Comparison of ENCODE assay signal across 18 mouse cellular contexts in genomic region chr13:57782107-57782561, GRCm38 (mm10).
A peak's percentile ranks its signal among the peaks of the same experiment; 100 is the strongest.
DNase-seq lines count a peak whose midpoint lies in the region; ATAC-seq lines count a peak whose summit lies in the region.
"Had no signal": no experiment of that assay in that cellular context is flagged by ENCODE, and none has a peak within 500 bp of the region (broad histone marks: within the 10 kb centered on the region; RNA-seq: fewer than 3 reads in every experiment).

No protein-coding gene starts in this region.

- H3K9ac ChIP-seq in midbrain, embryonic 13.5 days (replicated peaks) = peak overlapping the region; percentile 16; the same call in 1 of the 2 replicates
- H3K9ac ChIP-seq: hindbrain, embryonic 12.5 days; kidney, embryonic 15.5 days; liver, postnatal 0 days had no signal

- H3K4me2 ChIP-seq in midbrain, embryonic 13.5 days (replicated peaks) = no peak overlapping the region
- H3K4me2 ChIP-seq: hindbrain, embryonic 12.5 days; kidney, embryonic 15.5 days had no signal

- no peak overlapping the region for H3K4me3 ChIP-seq in midbrain, embryonic 13.5 days (replicated peaks)
- no peak overlapping the region for H3K4me3 ChIP-seq in midbrain, embryonic 10.5 days
- H3K4me3 ChIP-seq: heart, embryonic 10.5 days; hindbrain, embryonic 12.5 days; kidney, embryonic 15.5 days; myocyte had no signal

- no peaks in the 10 kb centered on the region for H3K9me3 ChIP-seq in midbrain, embryonic 13.5 days
- H3K9me3 ChIP-seq in midbrain, embryonic 10.5 days (replicated peaks) = peaks cover 9% of the 10 kb centered on the region

- DNase-seq in midbrain, embryonic 10.5 days (ENCODE audit: low spot score) = no peak
- peak; percentile 47 for DNase-seq in cerebellum, adult 11 months
- peak; percentile 81 for DNase-seq in cerebellum, adult 9-11 months
- peak; percentile 86 for DNase-seq in retina, postnatal 1 day
- DNase-seq in lung, postnatal 25 days (ENCODE audit: low spot score) = no peak
- DNase-seq in kidney, postnatal 4 days = no peak
- DNase-seq: embryo, embryonic 11 days; liver; liver, postnatal 0 days; lung, postnatal 10 days; right cerebral cortex, postnatal 4 days had no signal

- no peaks in the 10 kb centered on the region for H3K36me3 ChIP-seq in midbrain, embryonic 13.5 days
- no peaks in the 10 kb centered on the region for H3K36me3 ChIP-seq in midbrain, embryonic 10.5 days
- H3K36me3 ChIP-seq: heart, embryonic 10.5 days; hindbrain, embryonic 12.5 days; kidney, embryonic 15.5 days had no signal

- peaks cover 25% of the 10 kb centered on the region for H3K4me1 ChIP-seq in midbrain, embryonic 13.5 days (replicated peaks)
- H3K4me1 ChIP-seq in midbrain, embryonic 10.5 days = peaks cover 10% of the 10 kb centered on the region; the same call in 1 of the 2 replicates
- H3K4me1 ChIP-seq: heart, embryonic 10.5 days; kidney, embryonic 15.5 days had no signal

- H3K27ac ChIP-seq in midbrain, embryonic 13.5 days = no peak overlapping the region
- no peak overlapping the region for H3K27ac ChIP-seq in midbrain, embryonic 10.5 days (replicated peaks)
- H3K27ac ChIP-seq: heart, embryonic 10.5 days; hindbrain, embryonic 12.5 days; kidney, embryonic 15.5 days; stomach, postnatal 0 days had no signal

- WGBS in midbrain, embryonic 13.5 days = 75% methylated on average over 6 of the region's 6 CpGs
- 80% methylated on average over 6 of the region's 6 CpGs for WGBS in midbrain, embryonic 10.5 days

- H3K27me3 ChIP-seq in midbrain, embryonic 13.5 days = no peaks in the 10 kb centered on the region
- no peaks in the 10 kb centered on the region for H3K27me3 ChIP-seq in midbrain, embryonic 10.5 days (ENCODE audit: low read depth, poor library complexity, severe bottlenecking)
- H3K27me3 ChIP-seq: hindbrain, embryonic 12.5 days had no signal

- ATAC-seq in midbrain, embryonic 13.5 days = no peak
- ATAC-seq: intestine, embryonic 16.5 days; liver, postnatal 0 days had no signal

Comparison
In these comparisons a context has a peak if more than half of its experiments do, and no peak if none do; other contexts are left out.
1. DNase-seq: peak in cerebellum, adult 11 months (single experiment), cerebellum, adult 9-11 months (single experiment) and retina, postnatal 1 day (single experiment); none in midbrain, embryonic 10.5 days (single experiment), lung, postnatal 25 days (single experiment) and kidney, postnatal 4 days (0 of 2).